Mouse (Mus musculus) liver, embryonic 11.5 days (tissue): ENCODE data around the gene Tfap2a. TPM values are rescaled to one million over a fixed set of nuclear protein-coding genes. Genes with fewer than 3 reads are reported as not detected.

Experiments
- ATAC-seq: fragments of 200-750 bp; cut with Nextera tagmentation; replicated peaks from 2 replicates; pipeline ENCODE4 v1.8.0; 2017; ENCODE audit warnings: moderate number of reproducible peaks, mild to moderate bottlenecking, moderate TSS enrichment, moderate library complexity; ENCODE audit not compliant: low FRiP score
- DNase-seq: peaks from one replicate; pipeline ENCODE4 v3.0.0-alpha.2; 2017; ENCODE audit warnings: low spot score
- H3K27ac ChIP-seq: fragments of 300-500 bp; sonication (generic); 2 replicates; pipeline ENCODE4 v1.5.1; 2014; ENCODE audit warnings: mild to moderate bottlenecking, low read depth, low read length, control low read depth
- H3K27me3 ChIP-seq: fragments of 300-500 bp; sonication (generic); replicated peaks from 2 replicates; pipeline ENCODE4 v1.6.1; 2014; ENCODE audit warnings: low read length, mixed read lengths; ENCODE audit not compliant: control insufficient read depth, insufficient read depth
- H3K36me3 ChIP-seq: fragments of 300-500 bp; sonication (generic); 2 replicates; pipeline ENCODE4 v1.6.1; 2014; ENCODE audit warnings: mild to moderate bottlenecking, low read length, moderate library complexity, mixed read lengths; ENCODE audit not compliant: control insufficient read depth, insufficient read depth
- H3K4me1 ChIP-seq: fragments of 300-500 bp; sonication (generic); replicated peaks from 2 replicates; pipeline ENCODE4 v1.6.1; 2014; ENCODE audit warnings: low read length, mixed read lengths; ENCODE audit not compliant: control insufficient read depth, insufficient read depth
- H3K4me2 ChIP-seq: fragments of 300-500 bp; sonication (generic); 2 replicates; pipeline ENCODE4 v1.6.1; 2014; ENCODE audit warnings: mild to moderate bottlenecking, control low read depth, moderate library complexity
- H3K4me3 ChIP-seq: fragments of 300-500 bp; sonication (generic); 2 replicates; pipeline ENCODE4 v1.5.1; 2014; ENCODE audit warnings: low read depth, low read length, control low read depth
- H3K9ac ChIP-seq: fragments of 300-500 bp; sonication (generic); 2 replicates; pipeline ENCODE4 v1.6.1; 2014; ENCODE audit warnings: low read depth, low read length, control low read depth
- H3K9me3 ChIP-seq: fragments of 300-500 bp; sonication (generic); 2 replicates; pipeline ENCODE4 v1.6.1; 2016; ENCODE audit warnings: low read length, inconsistent platforms, mixed read lengths; ENCODE audit not compliant: control insufficient read depth
- WGBS: fragments of 180-500 bp; shearing (Covaris S2); extraction: QIAGEN DNeasy Blood & Tissue Kit; methylation state at CpG from one replicate; pipeline ENCODE4 v1.1.7; 2014; 5-methylcytosine and 5-hydroxymethylcytosine counted together
- polyA plus RNA-seq: library from polyadenylated mRNA; unstranded; fragments of >200 nt; fragmentation: Nextera tagmentation; extraction: Ambion mirVana; gene quantifications from 2 replicates; pipeline ENCODE4 v1.2.1, GENCODE M21; 2014

Tfap2a gene
- polyA plus RNA-seq, 1 experiment from 2014 or later, result 0.22 TPM

GRCm38 (mm10) chr13:40711661-40712525, 26.3 kb downstream of the Tfap2a start:
- no peaks in the 10 kb centered on the region for H3K36me3 ChIP-seq
- no peak overlapping the region for H3K9ac ChIP-seq
- H3K4me2 ChIP-seq, result no peak overlapping the region
- no peak overlapping the region for H3K27ac ChIP-seq
- H3K4me1 ChIP-seq, result no peaks in the 10 kb centered on the region
- peaks cover 94% of the 10 kb centered on the region for H3K27me3 ChIP-seq
- H3K9me3 ChIP-seq, result no peaks in the 10 kb centered on the region
- H3K4me3 ChIP-seq, result no peak overlapping the region
- DNase-seq (no peak), ATAC-seq (no peak)
- WGBS, result 2% methylated on average over 7 of the region's 7 CpGs

DNA sequence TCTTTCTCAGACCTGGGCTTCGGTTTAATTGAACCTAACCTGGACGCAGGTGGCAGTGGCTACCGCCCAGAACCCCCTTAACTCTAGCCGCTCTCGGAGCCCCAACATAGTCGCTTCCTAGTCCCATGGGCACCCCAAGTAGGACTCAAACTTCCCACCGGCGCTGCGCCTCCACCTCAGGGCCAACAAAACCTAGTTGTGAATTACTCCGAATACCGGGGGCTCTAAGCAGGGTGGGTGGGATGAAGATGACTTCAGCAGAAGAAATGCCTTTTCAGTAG, 28.2 kb downstream of the Tfap2a start:
- Histone ChIP-seq H3K4me3 (no peak overlapping the region), H3K27ac (no peak overlapping the region), H3K9me3 (no peaks in the 10 kb centered on the region), H3K4me1 (no peaks in the 10 kb centered on the region), H3K27me3 (peaks cover 96% of the 10 kb centered on the region), H3K4me2 (no peak overlapping the region), H3K9ac (no peak overlapping the region), H3K36me3 (no peaks in the 10 kb centered on the region)
- WGBS, result 1% methylated on average over 11 of the region's 11 CpGs
- DNase-seq, result no peak
- ATAC-seq, result no peak

GRCm38 (mm10) chr13:40709321-40710061, 28.7 kb downstream of the Tfap2a start:
- ATAC-seq (no peak), DNase-seq (no peak)
- Histone ChIP-seq H3K9me3 (no peaks in the 10 kb centered on the region), H3K27ac (no peak overlapping the region), H3K4me1 (no peaks in the 10 kb centered on the region), H3K36me3 (no peaks in the 10 kb centered on the region), H3K4me2 (no peak overlapping the region), H3K9ac (no peak overlapping the region), H3K27me3 (peaks cover 96% of the 10 kb centered on the region), H3K4me3 (no peak overlapping the region)
- 4% methylated on average over 21 of the region's 21 CpGs for WGBS

GRCm38 (mm10) chr13:40708913-40709312, 29.3 kb downstream of the Tfap2a start:
- Histone ChIP-seq H3K36me3 (no peaks in the 10 kb centered on the region), H3K27ac (no peak overlapping the region), H3K27me3 (peaks cover 96% of the 10 kb centered on the region), H3K4me3 (no peak overlapping the region), H3K9me3 (no peaks in the 10 kb centered on the region), H3K9ac (no peak overlapping the region), H3K4me2 (no peak overlapping the region), H3K4me1 (no peaks in the 10 kb centered on the region)
- no peak for DNase-seq
- WGBS, result 2% methylated on average over 26 of the region's 26 CpGs
- ATAC-seq, result no peak

GRCm38 (mm10) chr13:40708271-40708670, 29.9 kb downstream of the Tfap2a start:
- Histone ChIP-seq H3K9ac (no peak overlapping the region), H3K27me3 (peaks cover 96% of the 10 kb centered on the region), H3K27ac (no peak overlapping the region), H3K36me3 (no peaks in the 10 kb centered on the region), H3K4me3 (no peak overlapping the region), H3K4me2 (no peak overlapping the region), H3K4me1 (no peaks in the 10 kb centered on the region), H3K9me3 (no peaks in the 10 kb centered on the region)
- WGBS, result 3% methylated on average over 5 of the region's 5 CpGs
- no peak for DNase-seq
- no peak for ATAC-seq

DNA sequence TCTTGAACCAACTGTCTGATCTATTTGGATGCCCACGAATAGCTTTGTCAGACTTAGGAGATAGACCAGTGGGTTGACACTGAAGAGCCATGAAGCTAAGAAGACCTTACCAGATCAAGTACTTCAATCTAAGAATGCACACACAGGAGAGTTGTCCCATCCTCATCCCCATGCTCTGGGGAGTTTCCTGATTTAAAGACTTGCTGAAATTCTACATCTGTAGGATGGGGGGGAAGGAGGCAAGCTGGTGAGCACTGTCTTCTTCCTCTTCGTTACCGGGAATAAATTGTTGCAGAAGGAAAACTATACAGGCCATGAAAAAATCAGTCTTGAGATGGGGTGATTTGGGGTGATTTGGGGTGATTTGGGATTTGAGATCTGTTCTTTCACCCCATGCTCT, 30.5 kb downstream of the Tfap2a start:
- no peak overlapping the region for H3K4me3 ChIP-seq
- peaks cover 100% of the 10 kb centered on the region for H3K27me3 ChIP-seq
- 3% methylated on average over 3 of the region's 3 CpGs for WGBS
- no peaks in the 10 kb centered on the region for H3K4me1 ChIP-seq
- ATAC-seq, result no peak
- no peaks in the 10 kb centered on the region for H3K36me3 ChIP-seq
- no peak for DNase-seq
- no peaks in the 10 kb centered on the region for H3K9me3 ChIP-seq
- no peak overlapping the region for H3K9ac ChIP-seq
- H3K27ac ChIP-seq, result no peak overlapping the region
- H3K4me2 ChIP-seq, result no peak overlapping the region

GRCm38 (mm10) chr13:40706612-40707011, 31.6 kb downstream of the Tfap2a start:
- WGBS, result 8% methylated on average over 5 of the region's 5 CpGs
- ATAC-seq, result no peak
- DNase-seq, result no peak
- no peak overlapping the region for H3K4me2 ChIP-seq
- no peak overlapping the region for H3K4me3 ChIP-seq
- no peaks in the 10 kb centered on the region for H3K36me3 ChIP-seq
- no peaks in the 10 kb centered on the region for H3K4me1 ChIP-seq
- no peaks in the 10 kb centered on the region for H3K9me3 ChIP-seq
- no peak overlapping the region for H3K9ac ChIP-seq
- H3K27me3 ChIP-seq, result peaks cover 100% of the 10 kb centered on the region
- H3K27ac ChIP-seq, result no peak overlapping the region

- no peak for DNase-seq
- no peaks in the 10 kb centered on the region for H3K4me1 ChIP-seq
- no peaks in the 10 kb centered on the region for H3K36me3 ChIP-seq
- no peak overlapping the region for H3K27ac ChIP-seq
- peaks cover 100% of the 10 kb centered on the region for H3K27me3 ChIP-seq
- H3K9me3 ChIP-seq, result no peaks in the 10 kb centered on the region
- H3K4me3 ChIP-seq, result no peak overlapping the region
- H3K9ac ChIP-seq, result no peak overlapping the region
- WGBS, result 8% methylated on average over 4 of the region's 4 CpGs
- no peak for ATAC-seq
- H3K4me2 ChIP-seq, result no peak overlapping the region
Measured at GRCm38 (mm10) chr13:40705821-40706425, 32.3 kb downstream of the Tfap2a start.
